Mouse (Mus musculus) kidney, postnatal 14 days (tissue): ENCODE data around the gene Rnf185.

ENCODE experiments used
- DNase-seq: peaks from one replicate; pipeline ENCODE4 v3.0.0; 2022; ENCODE audit warnings: mixed read lengths

Gene Rnf185

GRCm38 (mm10) chr11:3452167-3452639 is at the start of gene Rnf185:
Gene Rnf185 (minus strand): TSS chr11:3452363.
- peak; percentile 96 for DNase-seq

- DNase-seq: no peak
Measured at GRCm38 (mm10) chr11:3497296-3497695, 45.1 kb upstream of the Rnf185 start.

DNA sequence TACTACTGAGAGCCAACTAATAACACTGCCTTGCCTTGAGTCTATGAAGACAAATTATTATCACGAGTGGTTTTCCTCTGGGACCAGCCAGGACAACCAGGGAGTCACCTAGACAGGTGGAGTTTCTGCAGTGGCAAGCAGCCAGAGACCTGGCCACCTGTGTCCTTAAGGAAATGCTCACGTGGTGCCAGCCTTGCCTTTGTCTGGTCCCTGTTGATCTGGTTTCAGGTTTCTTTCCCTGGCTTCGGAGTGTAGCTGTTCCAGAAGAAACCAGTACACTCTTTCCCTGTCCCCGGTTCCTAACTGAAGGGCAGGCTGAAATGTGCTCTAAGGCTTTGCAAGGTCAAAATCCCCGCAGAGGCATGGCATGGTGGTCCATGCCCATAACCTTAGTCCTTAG is 44.6 kb upstream of the Rnf185 start:
- peak; percentile 66 for DNase-seq

DNA sequence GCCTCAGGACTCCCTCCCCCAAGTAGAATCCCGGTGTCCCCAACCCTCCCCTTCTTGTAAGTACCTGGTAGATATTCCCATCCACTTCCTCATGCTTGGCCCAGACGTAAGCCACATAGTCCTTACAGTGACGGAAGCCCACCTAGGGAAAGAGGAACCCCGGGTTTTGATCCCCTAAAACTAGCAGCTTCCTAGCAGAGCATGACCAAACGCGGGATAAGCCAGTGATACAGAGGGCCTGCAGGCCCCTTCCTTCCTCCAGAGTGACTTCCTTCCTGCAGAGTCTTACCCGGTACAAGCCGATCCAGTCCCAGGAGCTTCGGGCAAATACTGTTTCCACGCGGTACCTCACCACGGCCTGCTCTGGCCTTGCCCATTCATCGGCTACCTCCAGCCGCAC is 43.3 kb upstream of the Rnf185 start:
- DNase-seq: no peak

DNA sequence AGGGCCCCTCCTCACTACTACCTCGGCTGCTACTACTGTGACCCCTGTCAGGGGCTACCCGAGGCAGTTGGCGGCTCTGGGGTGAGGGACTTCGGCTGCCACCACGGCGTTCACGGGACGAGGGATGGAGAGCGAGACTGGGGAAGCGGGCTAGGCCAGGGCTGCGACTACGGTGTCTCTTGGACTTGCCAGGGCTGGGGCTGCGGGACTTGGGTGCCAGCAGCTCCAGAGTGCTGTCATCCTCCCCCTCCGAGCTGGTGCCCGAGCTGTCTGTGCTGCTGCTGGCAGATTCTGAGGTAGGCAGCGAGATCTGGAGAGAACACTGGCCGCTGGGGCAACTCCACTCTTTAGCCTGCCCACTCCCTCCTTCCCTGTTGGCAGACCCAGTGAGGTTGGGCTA is 42.7 kb upstream of the Rnf185 start:
- DNase-seq: no peak

- DNase-seq: no peak
Measured at GRCm38 (mm10) chr11:3492748-3493147, 40.6 kb upstream of the Rnf185 start.

- no peak for DNase-seq
Measured at GRCm38 (mm10) chr11:3489036-3489435, 36.9 kb upstream of the Rnf185 start.

DNA sequence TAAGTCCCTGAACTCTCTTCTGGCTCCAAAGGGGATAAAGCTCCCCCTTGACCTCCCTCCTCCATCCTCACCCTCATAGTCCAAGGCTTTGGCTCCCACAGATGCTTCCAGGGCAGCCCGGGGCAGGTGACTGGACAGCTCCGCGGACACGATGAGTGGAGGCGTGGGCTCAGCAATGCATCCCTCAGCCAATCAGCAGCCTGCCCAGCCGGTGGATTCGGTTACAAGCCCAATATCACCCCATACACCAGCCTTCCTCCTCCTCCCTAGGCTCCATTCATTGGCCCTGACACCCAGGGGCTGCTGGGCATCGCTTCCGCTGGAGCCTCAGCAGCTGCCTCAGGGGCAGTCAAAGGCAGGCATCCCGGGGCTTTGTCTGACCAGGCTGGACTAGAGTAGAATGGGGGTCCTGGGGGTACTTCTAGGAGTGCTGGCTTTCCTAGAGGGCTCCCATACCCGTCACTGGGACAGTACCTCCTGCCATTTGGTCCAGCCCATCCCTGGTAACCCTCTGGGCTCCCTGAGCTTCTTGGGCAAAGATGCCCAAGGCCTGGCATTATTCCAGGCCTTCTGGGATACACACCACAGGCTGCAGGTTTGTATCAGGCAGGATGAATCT is 35.9 kb upstream of the Rnf185 start, which contains the start of gene Pla2g3:
TSS of gene Pla2g3 (plus strand) at position 333 of the 619 bp plus-strand sequence.
- DNase-seq: no peak

DNA sequence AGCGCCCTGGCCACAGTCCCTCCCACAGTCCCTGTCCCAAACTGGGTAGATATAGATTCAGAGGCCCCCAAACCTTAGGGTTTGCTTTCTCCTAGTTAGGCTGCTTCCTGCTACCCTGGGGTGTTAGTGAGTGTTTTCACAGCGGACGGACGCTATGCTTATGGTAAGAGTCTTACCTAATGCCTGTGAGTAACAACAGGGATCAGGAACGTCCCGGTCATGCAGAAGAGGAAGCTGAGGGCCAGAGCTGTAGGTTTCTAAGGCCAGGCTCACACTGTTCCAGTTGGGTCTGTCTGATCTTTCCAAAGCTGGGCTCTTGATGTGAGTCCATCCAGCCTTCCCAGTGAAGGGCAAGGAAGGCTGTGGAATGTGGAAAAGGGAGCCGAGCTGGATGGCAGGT is 34.2 kb upstream of the Rnf185 start:
- DNase-seq: no peak

DNA sequence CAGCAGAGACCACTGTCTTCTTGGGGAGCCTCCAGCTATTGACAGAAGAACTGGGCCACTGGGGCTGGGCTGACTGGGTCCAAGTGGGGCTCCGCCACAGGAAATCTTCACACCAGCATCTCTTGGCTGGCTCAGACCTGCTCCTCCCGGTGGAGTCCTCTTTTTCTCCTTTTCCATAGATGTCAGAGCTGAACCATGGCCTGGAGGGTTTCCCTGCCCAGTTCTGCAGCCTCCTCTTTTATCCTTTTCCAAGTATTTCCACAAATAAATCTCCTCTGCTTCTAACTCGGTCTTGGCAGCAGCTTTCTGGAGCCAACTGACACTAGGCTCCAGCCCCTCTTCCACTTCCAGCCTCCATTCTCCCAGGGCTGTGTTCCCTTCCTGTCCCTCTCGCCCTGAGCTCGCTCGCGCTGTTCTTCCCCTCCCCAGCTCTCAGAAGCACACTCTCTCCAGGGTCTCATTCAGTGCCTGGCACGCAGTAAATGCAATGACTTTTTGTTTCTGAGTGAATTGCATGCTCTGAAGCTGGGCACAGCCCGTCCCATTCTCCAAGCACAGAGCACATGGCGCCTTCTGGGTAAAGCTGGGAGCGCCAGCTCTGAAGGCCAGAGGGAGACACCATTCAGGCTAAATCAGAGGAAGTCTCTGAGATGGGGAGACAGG is 31.9 kb upstream of the Rnf185 start:
- DNase-seq: no peak

GRCm38 (mm10) chr11:3475489-3475888 is 23.3 kb upstream of the Rnf185 start:
- no peak for DNase-seq

DNA sequence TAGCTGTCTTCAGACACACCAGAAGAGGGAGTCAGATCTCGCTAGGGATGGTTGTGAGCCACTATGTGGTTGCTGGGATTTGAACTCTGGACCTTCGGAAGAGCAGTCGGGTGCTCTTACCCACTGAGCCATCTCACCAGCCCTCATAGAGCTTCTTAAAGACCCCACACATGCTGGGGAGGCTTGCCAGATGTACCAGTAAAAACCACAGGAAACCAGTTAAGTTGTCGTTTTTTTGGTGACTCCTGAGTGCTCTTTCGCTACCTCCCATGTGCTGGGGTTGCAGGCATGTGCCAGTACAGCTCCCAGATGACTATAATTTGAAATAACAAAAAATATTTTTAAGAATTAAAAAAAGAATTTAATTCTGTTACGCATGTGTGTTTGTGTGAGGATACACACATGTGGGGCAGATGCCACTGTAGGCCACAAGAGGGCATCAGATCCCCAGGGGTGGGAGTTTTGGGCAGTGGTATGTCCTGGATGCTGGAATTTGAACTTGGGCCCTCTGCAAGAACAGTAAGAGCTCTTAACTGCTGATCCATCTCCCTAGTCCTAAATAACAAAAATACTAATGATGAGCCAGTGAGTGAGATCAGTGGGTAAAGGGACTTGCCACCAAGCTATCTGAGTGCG is 22.4 kb upstream of the Rnf185 start:
- DNase-seq: peak; percentile 33

DNA sequence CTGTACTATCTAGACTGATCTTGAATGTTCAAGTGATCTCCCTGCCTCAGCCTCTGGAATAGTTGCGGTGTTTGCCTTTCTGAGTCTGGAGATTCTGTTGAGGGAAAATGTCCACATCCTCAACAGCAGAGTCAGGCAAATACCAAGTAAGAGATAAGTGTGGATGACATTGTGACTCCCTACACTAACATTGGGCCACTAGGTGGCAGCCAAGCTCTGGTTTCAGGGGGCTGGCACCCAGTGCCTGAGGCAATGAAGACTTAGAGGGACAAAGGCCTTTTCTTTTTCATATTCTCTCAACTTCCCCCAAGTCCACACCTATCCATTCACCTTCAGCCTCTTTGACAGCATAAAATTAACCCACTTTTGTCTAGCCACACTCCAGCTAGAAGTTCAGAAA is 20.3 kb upstream of the Rnf185 start:
- peak; percentile 90 for DNase-seq

- peak; percentile 55 for DNase-seq
Measured at GRCm38 (mm10) chr11:3471448-3471850, 19.3 kb upstream of the Rnf185 start.

- DNase-seq: no peak
Measured at GRCm38 (mm10) chr11:3462846-3463245, 10.7 kb upstream of the Rnf185 start.

DNA sequence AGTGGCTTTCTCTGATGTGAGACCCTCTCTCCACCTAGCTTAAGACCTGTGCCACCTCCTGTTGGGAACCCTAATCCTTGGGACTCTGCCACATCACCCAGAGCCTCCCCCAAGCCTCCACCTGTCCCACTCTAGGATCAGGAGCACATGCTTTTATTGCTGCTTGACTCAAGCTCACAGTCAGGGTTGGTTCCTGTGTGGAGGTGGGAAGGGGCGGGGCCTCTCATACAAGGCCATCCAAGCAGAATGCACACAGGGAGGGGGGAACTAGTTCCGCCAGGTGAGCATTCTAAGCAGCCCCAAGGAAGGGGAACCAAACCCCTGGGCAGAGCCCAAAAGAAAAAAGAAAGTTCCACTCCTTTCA is 6.9 kb upstream of the Rnf185 start:
- DNase-seq: peak; percentile 36

DNA sequence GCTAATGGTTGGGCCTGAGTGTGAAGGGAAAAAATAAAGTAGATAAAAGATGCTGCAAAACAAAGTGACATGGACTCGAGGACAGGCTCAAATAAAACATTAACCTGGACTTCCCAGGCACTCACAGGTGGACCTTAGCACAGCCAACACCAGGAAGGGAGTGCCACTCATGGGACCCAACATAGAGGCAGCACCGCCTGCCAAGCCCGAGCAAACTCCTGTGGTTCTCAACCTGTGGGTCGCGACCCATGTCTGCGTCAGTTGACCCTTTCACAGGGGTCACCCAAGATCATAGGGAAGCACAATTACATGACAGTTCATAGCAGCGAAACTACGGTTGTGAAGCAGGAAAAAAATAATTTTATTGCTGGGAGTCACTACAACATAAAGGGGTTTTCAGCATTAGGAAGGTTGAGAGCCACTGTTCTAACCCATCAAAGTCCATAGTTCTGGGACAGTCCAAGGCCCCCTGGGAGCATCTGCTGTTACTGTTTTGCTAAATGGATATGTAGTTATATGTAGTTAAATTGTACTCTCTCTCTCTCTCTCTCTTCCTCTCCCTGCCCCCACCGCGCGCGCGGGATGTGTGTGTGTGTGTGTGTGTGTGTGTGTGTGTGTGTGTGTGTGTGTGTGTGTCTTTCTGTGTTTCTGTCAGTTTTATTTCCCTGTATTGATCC is 6.4 kb upstream of the Rnf185 start:
- peak; percentile 61 for DNase-seq

DNA sequence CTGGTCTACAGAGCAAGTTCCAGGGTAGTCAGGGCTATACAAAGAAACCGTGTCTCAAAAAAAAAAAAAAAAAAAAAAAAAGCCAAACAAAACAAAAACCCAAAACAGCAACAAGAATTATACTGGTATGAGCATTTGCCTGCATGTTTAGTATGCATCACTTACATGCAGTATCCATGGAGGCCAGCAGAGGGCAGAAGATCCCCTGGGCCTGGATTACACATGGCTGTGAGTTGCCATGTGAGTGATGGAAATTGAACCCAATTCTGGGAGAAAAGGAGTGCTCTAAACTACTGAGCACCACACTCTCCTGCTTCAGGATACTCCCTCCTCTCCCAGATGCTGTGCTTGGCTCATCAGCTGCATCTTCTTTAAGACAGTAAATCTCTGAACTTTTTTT is 4.2 kb upstream of the Rnf185 start:
- peak; percentile 75 for DNase-seq

- DNase-seq: no peak
Measured at GRCm38 (mm10) chr11:3454506-3454905, 2.3 kb upstream of the Rnf185 start.

GRCm38 (mm10) chr11:3453467-3453866 is 1.3 kb upstream of the Rnf185 start:
- DNase-seq: peak; percentile 40

GRCm38 (mm10) chr11:3452769-3453168 is 606 bp upstream of the Rnf185 start:
- DNase-seq: peak; percentile 48

DNA sequence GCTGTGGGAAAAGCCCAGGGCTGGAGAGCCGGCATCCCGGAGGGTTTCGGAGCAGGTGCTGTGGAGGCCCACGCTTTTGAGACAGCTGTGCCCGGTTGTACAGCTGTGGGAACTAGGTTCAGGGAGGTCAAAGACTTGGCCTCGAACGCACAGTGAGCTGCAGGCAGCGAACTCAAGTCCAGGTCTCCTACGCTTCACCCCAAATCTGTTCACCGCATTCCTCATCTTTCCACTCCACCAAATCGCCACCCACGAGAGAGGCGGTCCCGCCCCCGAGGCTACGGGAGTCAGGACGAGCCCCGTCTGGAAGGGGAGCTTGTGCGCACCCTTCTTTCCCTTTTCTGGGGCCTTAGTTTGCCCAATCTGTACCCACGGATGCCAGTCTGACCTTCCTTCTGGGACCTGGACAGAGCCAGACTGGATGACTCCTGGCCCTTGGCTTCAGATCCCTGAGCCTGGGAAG is 431 bp downstream of the Rnf185 start:
- no peak for DNase-seq

GRCm38 (mm10) chr11:3444875-3445274 is 7.3 kb downstream of the Rnf185 start:
- no peak for DNase-seq
